Mouse (Mus musculus) kidney, postnatal 36 days (tissue): ENCODE measurements around the gene Zfp384.
A peak's percentile ranks its signal among the peaks of the same experiment; 100 is the strongest.

Experiments
- DNase-seq, 2 experiments: peaks; one replicate each; pipeline ENCODE4 v3.0.0; 2021 to 2022; ENCODE audit warnings: mixed read lengths in 2 of 2

Zfp384 gene

GRCm38 (mm10) chr6:125009129-125009180 lies at the start of gene Zfp384:
TSS of gene Zfp384 (plus strand) at chr6:125009145.
- no peak for DNase-seq

- no peak for DNase-seq
Measured at GRCm38 (mm10) chr6:124959960-124960359, 49.0 kb upstream of the Zfp384 start.

GRCm38 (mm10) chr6:124961021-124961420 lies 47.9 kb upstream of the Zfp384 start:
- DNase-seq, result no peak

GRCm38 (mm10) chr6:124964638-124965037 lies 44.3 kb upstream of the Zfp384 start:
- DNase-seq, result peak in 1 of 2 experiments; percentile 12

GRCm38 (mm10) chr6:124965088-124965719 lies 43.7 kb upstream of the Zfp384 start, which contains the start of gene Cops7a:
TSS of gene Cops7a (minus strand) at chr6:124965538.
- peak; percentile 95 to 98 for DNase-seq

GRCm38 (mm10) chr6:124965747-124966146 lies 43.2 kb upstream of the Zfp384 start:
- no peak for DNase-seq

- DNase-seq, result peak in 1 of 2 experiments; percentile 21
Measured at GRCm38 (mm10) chr6:124966466-124967118, 42.4 kb upstream of the Zfp384 start.

- peak; percentile 38 to 79 for DNase-seq
Measured at GRCm38 (mm10) chr6:124967766-124968165, 41.2 kb upstream of the Zfp384 start.

- DNase-seq, result no peak
Measured at GRCm38 (mm10) chr6:124992241-124992640, 16.7 kb upstream of the Zfp384 start.

- DNase-seq, result no peak
Measured at GRCm38 (mm10) chr6:124993365-124993764, 15.6 kb upstream of the Zfp384 start.

- DNase-seq, result peak in 1 of 2 experiments; percentile 8
Measured at GRCm38 (mm10) chr6:124993876-124994275, 15.1 kb upstream of the Zfp384 start.

- no peak for DNase-seq
Measured at GRCm38 (mm10) chr6:124995246-124995645, 13.7 kb upstream of the Zfp384 start.

GRCm38 (mm10) chr6:124995831-124996403 lies 13.0 kb upstream of the Zfp384 start:
- DNase-seq, result no peak

GRCm38 (mm10) chr6:124996551-124997501 lies 12.1 kb upstream of the Zfp384 start, which contains the start of gene Pianp:
TSS of gene Pianp (plus strand) at chr6:124996694.
- DNase-seq, result peak; percentile 67 to 90

GRCm38 (mm10) chr6:124998066-124998465 lies 10.9 kb upstream of the Zfp384 start:
- no peak for DNase-seq

- DNase-seq, result no peak
Measured at GRCm38 (mm10) chr6:124999091-124999490, 9.9 kb upstream of the Zfp384 start.

- no peak for DNase-seq
Measured at GRCm38 (mm10) chr6:124999546-124999945, 9.4 kb upstream of the Zfp384 start.

- no peak for DNase-seq
Measured at GRCm38 (mm10) chr6:125003706-125004105, 5.2 kb upstream of the Zfp384 start.

- no peak for DNase-seq
Measured at GRCm38 (mm10) chr6:125005086-125005485, 3.9 kb upstream of the Zfp384 start.

GRCm38 (mm10) chr6:125008060-125008459 lies 885 bp upstream of the Zfp384 start:
- DNase-seq, result no peak

GRCm38 (mm10) chr6:125008586-125009128 lies 288 bp upstream of the Zfp384 start:
- peak; percentile 98 to 100 for DNase-seq

- peak; percentile 90 to 93 for DNase-seq
Measured at GRCm38 (mm10) chr6:125009181-125010073, 482 bp downstream of the Zfp384 start.
